Mouse (Mus musculus): ENCODE results near the gene Ppp2r1b.

The Ppp2r1b gene

DNA sequence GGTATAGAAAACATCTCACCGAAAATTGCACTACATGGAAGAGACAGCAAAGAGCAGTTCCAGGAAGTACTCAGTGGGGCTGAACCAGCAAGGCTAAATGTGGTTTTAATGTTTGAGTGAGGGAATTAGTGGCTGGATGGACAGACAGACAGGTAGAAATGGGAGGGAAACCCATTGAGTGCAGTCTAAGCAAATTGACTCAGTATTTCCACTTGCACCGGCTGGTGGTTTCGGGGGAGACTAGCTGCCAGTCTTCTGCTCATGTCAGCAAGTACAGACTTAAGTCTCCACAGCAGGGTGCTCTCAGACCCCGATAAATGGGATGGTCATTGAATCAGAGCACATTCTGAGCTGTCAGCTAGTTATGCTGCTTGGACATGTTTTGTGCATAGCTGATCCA, 9.0 kb upstream of the Ppp2r1b start:
- in situ Hi-C loops (cut with MboI, MseI), result no loop called here

- in situ Hi-C loops (cut with MboI, MseI), result no loop called here
Measured at GRCm38 (mm10) chr9:50841079-50841789, 3.9 kb upstream of the Ppp2r1b start.

- in situ Hi-C loops (cut with MboI, MseI), result no loop called here
Measured at GRCm38 (mm10) chr9:50845547-50845946, 446 bp downstream of the Ppp2r1b start.

DNA sequence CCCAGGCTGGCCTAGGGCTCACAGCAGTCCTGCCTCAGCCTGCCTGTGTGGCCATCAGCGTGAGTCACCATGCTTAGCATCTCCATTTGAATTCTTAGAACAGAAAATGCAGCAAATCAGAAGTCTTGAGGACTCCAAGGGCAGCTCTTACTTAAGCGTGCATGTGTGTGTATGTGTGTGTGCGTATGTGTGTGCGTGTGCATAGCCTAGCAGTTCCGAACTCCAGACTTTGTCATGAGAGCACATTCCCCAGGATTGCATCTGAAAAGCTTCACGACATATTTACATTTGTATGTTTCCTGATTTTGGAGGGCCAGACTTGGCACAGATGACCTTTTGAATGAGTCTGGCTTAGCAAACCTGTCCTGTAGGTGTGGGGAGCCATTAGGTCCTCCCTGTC, 2.0 kb downstream of the Ppp2r1b start:
- in situ Hi-C loops (cut with MboI, MseI), result no loop called here

DNA sequence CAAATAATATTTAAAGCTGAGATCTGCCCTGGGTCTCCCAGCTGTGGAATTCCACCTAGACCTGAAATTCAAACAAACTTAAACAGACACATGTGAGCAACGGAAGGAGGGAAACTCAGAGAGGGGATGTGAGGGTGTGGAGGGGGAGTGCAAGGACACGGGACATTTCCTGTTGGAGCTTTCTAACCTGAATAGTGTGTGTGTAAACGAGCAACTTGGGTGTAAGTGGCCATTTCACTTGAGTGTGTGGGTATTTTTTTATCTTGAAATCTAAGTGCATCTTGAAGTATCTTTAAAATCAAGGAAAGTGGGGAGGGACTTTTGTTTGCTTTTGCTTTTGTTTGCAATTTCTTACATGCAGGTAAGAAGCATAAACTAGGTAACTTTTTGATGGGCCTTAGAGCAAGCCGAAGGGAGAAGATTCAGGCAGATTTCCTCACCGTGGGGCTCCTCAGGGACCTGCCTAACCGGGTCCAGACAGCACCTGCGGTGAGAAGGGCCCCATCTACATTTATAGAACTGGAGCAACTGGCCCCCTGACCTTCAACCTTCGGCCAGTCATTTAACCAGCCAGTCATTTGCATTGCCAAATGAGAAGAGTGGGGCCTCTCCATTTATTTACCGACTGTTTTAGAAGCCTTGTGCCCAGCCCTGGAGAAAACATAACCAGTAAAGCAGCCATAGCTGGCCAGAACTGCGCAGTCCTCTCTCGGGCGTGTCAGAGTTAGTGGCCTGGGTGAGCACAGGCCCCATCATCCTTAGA, 2.7 kb downstream of the Ppp2r1b start:
- in situ Hi-C loops (cut with MboI, MseI), result no loop called here

DNA sequence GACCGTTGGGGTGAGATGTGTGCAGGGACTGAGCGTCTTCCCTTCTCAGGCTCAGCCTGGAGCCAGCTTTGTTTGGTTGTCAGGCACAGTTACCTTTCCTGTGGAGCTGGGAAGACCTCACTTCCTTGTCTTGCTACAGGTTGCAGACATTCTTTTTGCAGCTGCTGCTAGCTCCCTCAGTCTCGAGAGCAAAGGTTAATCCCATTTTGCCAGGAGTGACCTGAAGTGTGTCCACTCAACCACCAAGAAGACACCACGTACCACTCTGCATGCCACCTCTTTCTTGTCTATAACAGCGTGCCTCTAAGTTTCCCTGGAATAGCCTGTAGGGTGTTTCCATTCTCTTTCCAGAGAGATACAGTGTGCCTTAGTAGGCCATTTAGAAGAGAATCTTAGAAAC, 3.7 kb downstream of the Ppp2r1b start:
- in situ Hi-C loops (cut with MboI, MseI), result no loop called here

GRCm38 (mm10) chr9:50849249-50849648, 4.1 kb downstream of the Ppp2r1b start:
- in situ Hi-C loops (cut with MboI, MseI), result no loop called here

DNA sequence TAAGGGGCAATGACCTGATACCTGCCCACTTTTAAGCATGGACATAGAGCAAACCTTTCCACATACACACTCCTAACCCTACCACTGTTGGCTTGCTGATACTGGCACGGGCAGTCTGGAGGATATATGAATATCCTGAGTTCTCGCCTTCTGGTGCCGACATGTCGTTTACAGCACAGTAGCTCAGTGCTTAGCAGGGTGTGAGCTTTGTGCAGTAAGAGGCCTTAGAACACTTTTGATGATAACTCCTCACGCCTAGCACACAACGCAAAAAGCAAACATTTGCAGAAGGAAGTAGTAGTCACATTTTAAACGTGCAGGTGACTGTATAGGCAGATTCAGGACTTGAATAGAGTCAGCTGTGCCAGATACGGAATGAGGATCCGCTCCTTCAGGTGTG, 4.7 kb downstream of the Ppp2r1b start:
- in situ Hi-C loops (cut with MboI, MseI), result loop anchor here (5.0 kb wide), 1 partner anchor 163 kb away; no protein-coding TSS in a partner anchor

GRCm38 (mm10) chr9:50850271-50850670, 5.2 kb downstream of the Ppp2r1b start:
- in situ Hi-C loops (cut with MboI, MseI), result loop anchor here (5.0 kb wide), 1 partner anchor 162 kb away; no protein-coding TSS in a partner anchor

GRCm38 (mm10) chr9:50850713-50851112, 5.6 kb downstream of the Ppp2r1b start:
- in situ Hi-C loops (cut with MboI, MseI), result loop anchor here (5.0 kb wide), 1 partner anchor 162 kb away; no protein-coding TSS in a partner anchor

DNA sequence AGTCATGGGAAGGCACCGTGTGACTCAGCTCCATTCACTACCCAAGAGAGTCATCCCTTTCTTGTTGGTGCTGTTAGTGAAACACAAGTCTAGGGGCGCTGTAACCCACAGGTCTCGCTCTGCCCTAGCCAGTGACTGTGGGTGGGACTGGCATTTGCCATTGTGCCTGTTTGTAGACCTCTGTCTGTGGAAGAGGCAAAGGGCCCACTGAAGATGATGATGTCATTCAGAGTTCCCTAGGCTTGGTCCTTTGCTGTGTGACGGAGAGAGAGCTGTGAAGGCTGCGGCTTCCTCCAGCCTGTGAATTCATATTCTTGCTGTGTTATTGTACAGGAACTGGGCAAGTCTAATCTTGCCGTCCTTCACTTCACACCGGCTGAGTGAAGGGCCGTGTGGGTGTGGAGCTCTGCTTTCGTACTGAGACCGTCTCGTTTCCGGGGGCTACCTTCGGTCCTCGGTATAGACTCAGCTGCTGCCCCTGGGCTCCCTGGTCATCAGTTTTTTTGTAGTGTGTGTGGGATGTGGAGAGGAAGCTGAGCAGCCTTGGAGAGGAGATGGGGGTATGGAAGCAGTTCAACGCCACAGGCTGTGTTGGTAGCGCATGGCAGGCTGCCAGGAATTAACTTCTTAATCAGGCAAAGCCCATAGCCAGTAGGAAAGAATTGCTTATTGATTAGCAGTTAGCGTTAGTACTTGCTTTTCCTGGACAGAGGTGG, 7.7 kb downstream of the Ppp2r1b start:
- in situ Hi-C loops (cut with MboI, MseI), result loop anchor here (5.0 kb wide), 1 partner anchor 160 kb away; no protein-coding TSS in a partner anchor

GRCm38 (mm10) chr9:50854376-50854775, 9.3 kb downstream of the Ppp2r1b start:
- in situ Hi-C loops (cut with MboI, MseI), result loop anchor here (5.0 kb wide), 1 partner anchor 158 kb away; no protein-coding TSS in a partner anchor

- in situ Hi-C loops (cut with MboI, MseI), result no loop called here
Measured at GRCm38 (mm10) chr9:50855133-50855766, 10.1 kb downstream of the Ppp2r1b start.

DNA sequence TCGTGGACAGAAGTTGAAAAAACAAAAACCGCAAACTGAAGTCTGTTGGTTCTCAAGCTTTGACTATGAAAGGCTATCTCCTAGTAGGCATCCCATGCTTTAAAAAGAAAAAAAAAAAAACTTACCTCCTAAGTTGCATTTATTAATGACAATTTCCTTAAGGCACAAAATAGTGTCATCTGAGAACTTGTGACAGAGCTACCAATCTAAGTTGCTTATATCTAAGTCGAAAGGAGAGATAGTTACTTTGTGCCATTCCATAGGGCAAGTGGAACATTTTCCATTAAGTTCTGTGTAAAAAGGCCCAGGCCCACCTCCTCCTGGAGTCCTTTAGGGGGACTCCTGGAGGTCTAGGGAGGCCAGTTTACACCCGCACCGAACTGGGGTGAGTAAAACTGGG, 10.7 kb downstream of the Ppp2r1b start:
- in situ Hi-C loops (cut with MboI, MseI), result no loop called here

DNA sequence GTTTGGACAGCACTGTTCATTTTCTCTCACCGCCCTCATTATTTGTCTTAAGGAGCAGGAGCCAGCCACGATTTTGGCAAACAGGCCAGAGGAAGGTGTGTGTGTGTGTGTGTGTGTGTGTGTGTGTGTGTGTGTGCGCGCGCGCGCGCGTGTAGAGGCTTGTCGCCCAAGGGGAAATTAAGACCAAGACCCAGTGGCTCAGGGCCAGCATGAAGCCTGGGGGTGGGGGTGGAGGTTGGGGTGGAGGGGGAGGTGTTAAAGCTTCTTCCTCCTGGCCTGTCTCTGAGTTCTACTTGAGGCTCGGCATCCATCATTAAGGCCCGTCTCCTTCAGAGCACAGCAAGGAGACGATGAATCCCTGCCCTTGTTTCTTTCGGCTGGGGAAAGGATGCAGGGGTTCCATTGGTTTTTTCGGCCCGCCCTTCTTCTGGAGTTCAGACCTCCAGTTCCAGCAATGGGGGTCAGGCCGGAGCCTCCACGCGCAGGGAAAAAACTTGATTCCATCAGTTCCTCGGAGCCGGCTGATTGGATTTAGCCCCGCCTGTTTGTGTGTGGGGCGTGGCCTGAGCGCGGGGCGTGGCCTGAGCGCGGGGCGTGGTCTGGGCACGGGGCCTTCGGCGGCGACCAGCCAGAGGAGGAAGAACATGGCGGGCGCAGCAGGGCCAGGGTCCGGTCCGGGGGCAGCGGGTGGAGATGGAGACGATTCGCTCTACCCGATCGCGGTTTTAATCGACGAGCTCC, 11.4 kb downstream of the Ppp2r1b start:
- in situ Hi-C loops (cut with MboI, MseI), result no loop called here

DNA sequence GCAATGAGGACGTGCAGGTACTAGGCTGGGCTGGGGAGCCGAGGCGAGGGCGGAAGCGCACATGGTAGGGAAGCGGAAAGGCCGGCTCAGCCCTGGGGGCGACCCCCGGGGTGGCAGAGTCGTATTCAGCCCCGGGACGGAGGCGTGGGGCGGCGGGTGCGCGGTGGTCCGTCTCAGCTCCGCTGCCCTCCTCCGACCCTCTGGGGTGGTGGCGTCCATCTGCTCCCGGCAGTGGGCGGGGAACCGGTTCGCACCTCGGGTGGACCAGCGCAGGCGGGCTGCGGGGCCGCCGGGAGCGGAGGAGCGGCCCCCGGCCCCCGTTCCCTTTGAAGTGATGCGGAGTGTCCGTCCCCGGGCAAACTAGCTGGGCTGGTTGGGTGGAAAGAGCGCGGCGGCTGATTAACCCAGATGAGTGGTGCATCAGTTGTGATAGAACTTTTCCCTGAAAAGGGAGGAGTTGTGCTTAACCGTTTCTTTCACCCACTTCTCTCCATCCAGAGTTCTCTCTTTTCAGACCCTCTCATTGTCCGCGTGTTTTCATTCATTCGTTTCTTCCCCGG, 12.1 kb downstream of the Ppp2r1b start:
- in situ Hi-C loops (cut with MboI, MseI), result no loop called here

DNA sequence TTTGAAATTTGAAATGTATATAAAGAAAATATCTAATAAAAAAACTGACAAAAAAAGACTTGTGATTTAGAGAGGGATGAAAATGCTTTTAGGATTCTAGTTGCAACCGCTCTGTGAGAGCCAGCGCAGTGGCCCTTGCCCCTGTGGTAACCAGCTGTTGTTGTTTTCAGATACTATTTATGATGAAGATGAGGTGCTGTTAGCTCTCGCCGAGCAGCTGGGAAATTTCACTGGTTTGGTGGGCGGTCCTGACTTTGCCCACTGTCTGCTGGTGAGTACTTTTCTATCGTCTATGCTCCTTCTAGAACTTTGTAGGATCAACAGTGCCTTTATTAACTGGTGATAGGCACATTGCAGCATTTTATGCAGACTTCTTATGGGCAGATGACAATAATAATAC, 13.6 kb downstream of the Ppp2r1b start:
- in situ Hi-C loops (cut with MboI, MseI), result no loop called here

DNA sequence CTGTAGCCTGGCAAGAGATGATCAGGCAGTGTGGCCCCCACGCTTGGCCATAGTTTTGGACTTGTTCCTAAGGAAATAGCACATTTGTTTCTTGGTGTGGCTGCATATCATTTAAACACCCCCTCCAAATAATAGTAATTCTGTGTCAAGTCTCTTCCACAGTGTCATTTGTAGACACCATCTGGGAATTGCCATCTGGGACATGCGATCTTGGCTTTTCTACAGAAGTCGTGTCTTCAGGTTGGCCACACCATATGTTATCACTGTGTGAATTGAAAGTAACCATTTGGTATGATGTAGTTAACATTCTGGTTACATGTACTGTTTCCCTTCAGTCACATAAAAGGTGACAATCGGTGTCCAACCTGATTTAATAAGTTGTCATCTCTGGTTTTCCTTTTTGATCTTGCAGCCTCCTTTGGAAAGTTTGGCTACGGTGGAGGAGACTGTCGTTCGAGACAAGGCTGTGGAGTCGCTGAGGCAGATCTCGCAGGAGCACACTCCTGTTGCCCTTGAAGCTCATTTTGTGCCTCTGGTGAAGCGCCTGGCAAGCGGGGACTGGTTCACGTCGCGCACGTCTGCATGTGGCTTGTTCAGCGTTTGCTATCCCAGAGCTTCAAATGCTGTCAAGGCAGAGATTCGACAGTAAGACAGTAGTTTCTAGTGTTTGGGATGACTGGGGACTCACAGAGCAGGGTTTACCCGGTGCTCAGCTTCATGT, 16.2 kb downstream of the Ppp2r1b start:
- in situ Hi-C loops (cut with MboI, MseI), result no loop called here

DNA sequence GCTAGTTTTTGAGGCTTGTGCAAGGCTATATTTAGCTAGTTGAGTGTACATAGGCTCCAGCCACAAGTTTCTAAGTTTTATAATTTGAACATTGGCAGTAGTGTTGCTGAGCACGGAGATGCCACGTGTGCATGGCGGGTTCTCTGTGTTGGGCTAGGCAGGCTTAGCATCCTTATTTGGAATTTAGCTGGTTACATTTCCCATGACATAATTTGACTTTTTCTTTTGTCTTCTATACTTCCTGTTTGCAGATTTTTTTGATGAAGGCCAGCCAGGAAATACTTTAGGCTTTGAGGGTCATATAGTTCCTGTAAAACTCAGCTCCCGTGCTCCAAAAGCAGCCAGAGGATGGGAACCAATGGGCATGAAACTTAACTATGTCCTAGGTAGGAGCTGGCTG, 18.7 kb downstream of the Ppp2r1b start:
- in situ Hi-C loops (cut with MboI, MseI), result no loop called here

- in situ Hi-C loops (cut with MboI, MseI), result no loop called here
Measured at GRCm38 (mm10) chr9:50864877-50865276, 19.8 kb downstream of the Ppp2r1b start.

Data from T-helper 1 cell (primary cell).